Mouse (Mus musculus): ENCODE results near the gene Ppp1r16b.

GRCm38 (mm10) chr2:158771066-158771763 is 106.0 kb downstream of the Ppp1r16b start:
- TF ChIP-seq POLR2A (IDR thresholded peaks at IDR 0.05; ENCODE audit: borderline replicate concordance, extremely low read depth, insufficient read depth, insufficient read length, poor library complexity, severe bottlenecking) (no peak), CTCF (IDR thresholded peaks at IDR 0.05; ENCODE audit: borderline replicate concordance, extremely low read depth, insufficient read depth, insufficient read length) (no peak)

Data from brain, embryonic 14.5 days (tissue).